ENCODE assay signal across 14 mouse cellular contexts in the genomic region with DNA sequence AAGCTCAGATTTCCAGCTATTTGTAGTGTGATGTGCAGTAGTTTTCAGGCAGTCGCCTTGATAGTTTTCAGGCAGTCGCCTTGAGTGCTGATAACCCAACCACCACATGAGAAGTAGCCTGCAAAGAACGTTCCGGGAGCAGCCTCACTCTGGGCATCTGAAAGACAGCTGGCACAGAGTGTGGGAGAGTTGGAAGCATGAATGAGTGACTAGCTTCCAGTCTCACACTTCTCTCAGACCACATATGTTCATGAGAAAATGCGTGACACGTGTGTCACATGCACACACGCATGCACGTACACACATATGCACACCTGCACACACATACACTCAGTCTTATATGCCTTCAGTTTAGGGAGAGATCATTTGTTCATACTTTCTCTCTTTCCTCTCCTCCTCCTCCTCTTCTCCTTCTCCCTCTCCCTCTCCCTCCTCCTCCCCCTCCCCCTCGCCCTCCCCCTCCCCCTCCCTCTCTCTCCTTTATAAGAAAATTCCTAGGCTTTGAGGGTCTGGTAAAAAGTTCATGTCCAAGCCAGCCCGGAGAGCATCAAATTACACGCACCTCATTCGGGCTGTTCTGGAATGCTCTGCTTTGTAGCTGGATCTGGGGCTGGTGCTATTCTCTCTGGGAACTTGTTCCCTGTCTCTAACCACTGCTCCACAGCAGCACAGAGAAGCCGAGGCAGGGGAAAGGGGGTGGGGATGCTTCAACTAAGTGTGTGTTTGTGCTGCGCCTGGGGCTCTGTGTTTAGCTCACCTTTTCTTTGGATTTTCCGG. TPM values are rescaled to one million over a fixed set of nuclear protein-coding genes. Genes with fewer than 3 reads are reported as not detected.
DNase-seq lines count a peak whose midpoint lies in the region; ATAC-seq lines count a peak whose summit lies in the region.
"Had no signal": no experiment of that assay in that cellular context is flagged by ENCODE, and none has a peak within 500 bp of the region (broad histone marks: within the 10 kb centered on the region; RNA-seq: fewer than 3 reads in every experiment).

No protein-coding gene starts in this region.

- H3K27me3 ChIP-seq in forebrain, embryonic 10.5 days (ENCODE audit: poor library complexity, severe bottlenecking), result no peaks in the 10 kb centered on the region
- no peaks in the 10 kb centered on the region for H3K27me3 ChIP-seq in forebrain, embryonic 11.5 days (ENCODE audit: control insufficient read depth, insufficient read depth, low read length)
- no peaks in the 10 kb centered on the region for H3K27me3 ChIP-seq in midbrain, embryonic 15.5 days (replicated peaks)
- H3K27me3 ChIP-seq in midbrain, embryonic 14.5 days (ENCODE audit: control insufficient read depth, insufficient read depth, low read length), result no peaks in the 10 kb centered on the region
- no peaks in the 10 kb centered on the region for H3K27me3 ChIP-seq in hindbrain, embryonic 13.5 days
- no peaks in the 10 kb centered on the region for H3K27me3 ChIP-seq in neural tube, embryonic 13.5 days
- H3K27me3 ChIP-seq: liver, embryonic 12.5 days had no signal

- DNase-seq in forebrain, embryonic 10.5 days (ENCODE audit: extremely low spot score, low spot score), result no peak
- no peak for DNase-seq in forebrain, embryonic 11.5 days (ENCODE audit: low spot score)
- no peak for DNase-seq in midbrain, embryonic 14.5 days
- DNase-seq in T-cell, adult 2 months (ENCODE audit: low spot score), result no peak
- DNase-seq in thymus, postnatal 14 days, result no peak
- DNase-seq: adrenal gland, adult 8-10 months; cerebellum, adult 8-10 months; heart, postnatal 4 days had no signal

- no peak overlapping the region for H3K4me3 ChIP-seq in forebrain, embryonic 10.5 days
- H3K4me3 ChIP-seq in forebrain, embryonic 11.5 days (ENCODE audit: low read depth, low read length), result no peak overlapping the region
- H3K4me3 ChIP-seq in midbrain, embryonic 15.5 days, result no peak overlapping the region
- no peak overlapping the region for H3K4me3 ChIP-seq in midbrain, embryonic 14.5 days (replicated peaks; ENCODE audit: low read depth, low read length)
- no peak overlapping the region for H3K4me3 ChIP-seq in hindbrain, embryonic 13.5 days
- no peak overlapping the region for H3K4me3 ChIP-seq in neural tube, embryonic 13.5 days
- H3K4me3 ChIP-seq: layer of hippocampus, adult 2 months; liver, embryonic 12.5 days had no signal

- H3K36me3 ChIP-seq in forebrain, embryonic 10.5 days (replicated peaks), result no peaks in the 10 kb centered on the region
- H3K36me3 ChIP-seq in forebrain, embryonic 11.5 days (ENCODE audit: control insufficient read depth, insufficient read depth, low read length), result no peaks in the 10 kb centered on the region
- no peaks in the 10 kb centered on the region for H3K36me3 ChIP-seq in midbrain, embryonic 15.5 days (replicated peaks)
- H3K36me3 ChIP-seq in midbrain, embryonic 14.5 days (ENCODE audit: control insufficient read depth, insufficient read depth, low read length), result no peaks in the 10 kb centered on the region
- H3K36me3 ChIP-seq in hindbrain, embryonic 13.5 days, result no peaks in the 10 kb centered on the region
- no peaks in the 10 kb centered on the region for H3K36me3 ChIP-seq in neural tube, embryonic 13.5 days
- H3K36me3 ChIP-seq: liver, embryonic 12.5 days had no signal

- H3K27ac ChIP-seq in forebrain, embryonic 10.5 days, result peak overlapping the region; percentile 74
- H3K27ac ChIP-seq in forebrain, embryonic 11.5 days (ENCODE audit: low read depth, low read length), result no peak overlapping the region
- no peak overlapping the region for H3K27ac ChIP-seq in midbrain, embryonic 15.5 days
- H3K27ac ChIP-seq in midbrain, embryonic 14.5 days (replicated peaks; ENCODE audit: low read depth, low read length), result no peak overlapping the region
- H3K27ac ChIP-seq in hindbrain, embryonic 13.5 days, result peak overlapping the region; percentile 69
- H3K27ac ChIP-seq in neural tube, embryonic 13.5 days (replicated peaks), result peak overlapping the region; percentile 90
- H3K27ac ChIP-seq: liver, embryonic 12.5 days had no signal

- H3K4me1 ChIP-seq in forebrain, embryonic 10.5 days, result peaks cover 62% of the 10 kb centered on the region
- peaks cover 10% of the 10 kb centered on the region; the same call in 1 of the 2 replicates for H3K4me1 ChIP-seq in forebrain, embryonic 11.5 days (replicated peaks; ENCODE audit: control insufficient read depth, insufficient read depth, low read length)
- H3K4me1 ChIP-seq in midbrain, embryonic 15.5 days, result peaks cover 50% of the 10 kb centered on the region
- peaks cover 29% of the 10 kb centered on the region for H3K4me1 ChIP-seq in midbrain, embryonic 14.5 days (ENCODE audit: control insufficient read depth, insufficient read depth, low read length)
- H3K4me1 ChIP-seq in hindbrain, embryonic 13.5 days (replicated peaks), result peaks cover 93% of the 10 kb centered on the region
- peaks cover 97% of the 10 kb centered on the region for H3K4me1 ChIP-seq in neural tube, embryonic 13.5 days (replicated peaks)

- no peak overlapping the region for H3K4me2 ChIP-seq in forebrain, embryonic 11.5 days (ENCODE audit: low read depth, low read length, severe bottlenecking)
- H3K4me2 ChIP-seq in midbrain, embryonic 15.5 days, result no peak overlapping the region
- H3K4me2 ChIP-seq in midbrain, embryonic 14.5 days (ENCODE audit: low read length), result no peak overlapping the region
- H3K4me2 ChIP-seq in hindbrain, embryonic 13.5 days, result 0 out of 2 replicates have a peak overlapping the region, but pooled peaks have one; percentile 9
- peak overlapping the region; percentile 60 for H3K4me2 ChIP-seq in neural tube, embryonic 13.5 days
- H3K4me2 ChIP-seq: liver, embryonic 12.5 days; midbrain, embryonic 11.5 days had no signal

- H3K9ac ChIP-seq in forebrain, embryonic 11.5 days (ENCODE audit: low read length), result no peak overlapping the region
- 0 out of 2 replicates have a peak overlapping the region, but pooled peaks have one; percentile 13 for H3K9ac ChIP-seq in midbrain, embryonic 15.5 days
- H3K9ac ChIP-seq in midbrain, embryonic 14.5 days (replicated peaks; ENCODE audit: low read length), result no peak overlapping the region
- 0 out of 2 replicates have a peak overlapping the region, but pooled peaks have one; percentile 11 for H3K9ac ChIP-seq in hindbrain, embryonic 13.5 days
- H3K9ac ChIP-seq in neural tube, embryonic 13.5 days, result peak overlapping the region; percentile 44
- H3K9ac ChIP-seq: liver, embryonic 12.5 days had no signal

- no peak for ATAC-seq in forebrain, embryonic 11.5 days (replicated peaks; ENCODE audit: low FRiP score)
- ATAC-seq in midbrain, embryonic 15.5 days (replicated peaks), result no peak
- no peak for ATAC-seq in midbrain, embryonic 14.5 days (ENCODE audit: low FRiP score, low TSS enrichment)
- no peak for ATAC-seq in hindbrain, embryonic 13.5 days (ENCODE audit: low FRiP score)
- ATAC-seq in neural tube, embryonic 13.5 days (ENCODE audit: low read depth), result no peak
- ATAC-seq: liver, embryonic 12.5 days had no signal

- H3K9me3 ChIP-seq in forebrain, embryonic 10.5 days, result peaks cover 5% of the 10 kb centered on the region; the same call in 1 of the 2 replicates
- H3K9me3 ChIP-seq in forebrain, embryonic 11.5 days (ENCODE audit: control insufficient read depth, low read length), result no peaks in the 10 kb centered on the region
- H3K9me3 ChIP-seq in midbrain, embryonic 15.5 days, result no peaks in the 10 kb centered on the region
- H3K9me3 ChIP-seq in midbrain, embryonic 14.5 days (ENCODE audit: control insufficient read depth, low read length), result 0 out of 2 replicates have a peak, but pooled peaks cover 3% of the 10 kb centered on the region
- H3K9me3 ChIP-seq in hindbrain, embryonic 13.5 days, result no peaks in the 10 kb centered on the region
- 0 out of 2 replicates have a peak, but pooled peaks cover 4% of the 10 kb centered on the region for H3K9me3 ChIP-seq in neural tube, embryonic 13.5 days

- WGBS in forebrain, embryonic 10.5 days, result 72% methylated on average over 15 of the region's 15 CpGs
- 66% methylated on average over 15 of the region's 15 CpGs for WGBS in forebrain, embryonic 11.5 days
- 65% methylated on average over 15 of the region's 15 CpGs for WGBS in midbrain, embryonic 15.5 days
- WGBS in midbrain, embryonic 14.5 days, result 66% methylated on average over 15 of the region's 15 CpGs
- 71% methylated on average over 14 of the region's 15 CpGs for WGBS in hindbrain, embryonic 13.5 days
- 66% methylated on average over 15 of the region's 15 CpGs for WGBS in neural tube, embryonic 13.5 days

RNA-seq across cellular contexts. Expression of gene Phc2, which starts 37.8 kb away (rescaled TPM):
- 23.3 and 23.4 TPM in 2 replicates for polyA plus RNA-seq in forebrain, embryonic 10.5 days (2016; fragmentation: Nextera tagmentation; extraction: Ambion mirVana)
- polyA plus RNA-seq in forebrain, embryonic 11.5 days (2014; fragmentation: Nextera tagmentation; extraction: Ambion mirVana), result 133 and 144 TPM in 2 replicates
- 70.0 and 72.2 TPM in 2 replicates for polyA plus RNA-seq in midbrain, embryonic 15.5 days (2015; fragmentation: Nextera tagmentation; extraction: Ambion mirVana)
- polyA plus RNA-seq in midbrain, embryonic 14.5 days (2014; fragmentation: Nextera tagmentation; extraction: Ambion mirVana), result 48.4 and 54.2 TPM in 2 replicates
- polyA plus RNA-seq in hindbrain, embryonic 13.5 days (2015; fragmentation: Nextera tagmentation; extraction: Ambion mirVana), result 31.3 and 35.8 TPM in 2 replicates
- polyA plus RNA-seq in neural tube, embryonic 13.5 days (2015; fragmentation: Nextera tagmentation; extraction: Ambion mirVana), result 82.2 and 101 TPM in 2 replicates

Comparison
In these comparisons a context has a peak if more than half of its experiments do, and no peak if none do; other contexts are left out.
1. H3K27ac ChIP-seq: peak in forebrain, embryonic 10.5 days (single experiment), hindbrain, embryonic 13.5 days (single experiment) and neural tube, embryonic 13.5 days (single experiment); none in forebrain, embryonic 11.5 days (single experiment), midbrain, embryonic 15.5 days (single experiment) and midbrain, embryonic 14.5 days (single experiment).
2. H3K9ac ChIP-seq: peak in midbrain, embryonic 15.5 days (single experiment), hindbrain, embryonic 13.5 days (single experiment) and neural tube, embryonic 13.5 days (single experiment); none in forebrain, embryonic 11.5 days (single experiment) and midbrain, embryonic 14.5 days (single experiment).
3. H3K4me2 ChIP-seq: peak in hindbrain, embryonic 13.5 days (single experiment) and neural tube, embryonic 13.5 days (single experiment); none in forebrain, embryonic 11.5 days (single experiment), midbrain, embryonic 15.5 days (single experiment) and midbrain, embryonic 14.5 days (single experiment).